Mouse (Mus musculus): ENCODE results near the gene Olfr773.
"Not testable (repeated sequence)": the region's sequence is repeated elsewhere in the genome, so short reads cannot be mapped to it uniquely, and the experiment has no call there.

The Olfr773 gene

DNA sequence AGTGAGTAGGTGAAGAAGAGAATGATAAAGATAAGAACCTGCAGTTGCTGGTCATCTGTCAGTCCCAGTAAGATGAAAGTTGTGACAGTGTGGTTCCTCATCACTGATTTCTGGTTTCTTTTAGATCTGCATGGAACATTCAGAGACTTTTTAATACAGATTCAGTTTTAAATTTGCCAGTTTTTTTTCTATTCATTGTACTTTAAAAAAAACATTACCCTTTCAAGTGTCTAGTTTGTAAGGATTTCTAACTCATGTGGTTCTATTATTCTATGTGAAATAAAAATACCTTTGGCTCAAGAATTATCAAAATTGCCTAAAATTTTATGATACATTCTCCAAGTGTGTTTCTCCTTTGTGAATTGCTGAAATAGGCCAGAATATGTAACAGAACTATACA lies at the start of gene Olfr773:
Gene Olfr773, minus strand, starts transcription at position 101 of the 400 bp plus-strand sequence.
- not testable (repeated sequence) for DNase-seq

DNA sequence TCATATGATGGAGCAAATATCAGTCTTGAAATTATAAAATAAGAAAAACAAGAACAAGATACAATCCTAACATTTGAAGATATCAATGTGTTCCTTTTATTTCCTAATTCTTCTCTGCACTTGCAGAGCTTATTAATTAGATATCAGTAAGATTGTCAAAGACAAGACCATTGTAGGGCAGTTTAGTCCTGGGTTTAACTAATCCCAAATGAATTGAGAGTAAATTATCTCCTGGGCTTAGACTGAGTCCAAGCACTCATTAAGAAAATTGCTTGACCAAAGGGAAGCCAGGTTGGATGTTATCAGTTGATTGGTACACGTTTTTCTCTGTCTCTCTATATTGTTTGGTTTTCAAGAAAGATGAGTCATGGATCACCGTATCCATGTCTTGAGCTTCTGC lies 48.7 kb upstream of the Olfr773 start, which contains the start of gene Olfr774:
Gene Olfr774, plus strand, starts transcription at position 301 of the 400 bp plus-strand sequence.
- no peak for DNase-seq

DNA sequence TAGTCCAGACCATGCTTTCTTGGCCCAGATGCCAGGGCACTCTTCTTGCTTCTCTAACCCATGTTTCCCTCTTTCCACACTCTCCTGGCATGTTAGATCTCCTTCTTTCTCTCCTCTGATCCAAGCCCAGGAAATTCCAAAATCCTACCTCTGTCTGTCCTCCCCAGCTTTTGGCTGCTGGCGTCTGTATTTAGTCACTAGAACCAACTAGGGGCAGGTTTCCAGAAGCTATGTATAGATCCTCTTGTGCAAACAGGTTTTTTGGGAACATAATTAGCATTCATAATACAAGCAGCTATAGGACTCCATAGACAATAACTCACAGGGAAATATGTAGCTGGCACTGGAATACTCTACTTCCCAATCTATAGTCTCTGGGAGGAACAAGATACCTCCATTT lies 43.5 kb upstream of the Olfr773 start:
- no peak for DNase-seq

DNA sequence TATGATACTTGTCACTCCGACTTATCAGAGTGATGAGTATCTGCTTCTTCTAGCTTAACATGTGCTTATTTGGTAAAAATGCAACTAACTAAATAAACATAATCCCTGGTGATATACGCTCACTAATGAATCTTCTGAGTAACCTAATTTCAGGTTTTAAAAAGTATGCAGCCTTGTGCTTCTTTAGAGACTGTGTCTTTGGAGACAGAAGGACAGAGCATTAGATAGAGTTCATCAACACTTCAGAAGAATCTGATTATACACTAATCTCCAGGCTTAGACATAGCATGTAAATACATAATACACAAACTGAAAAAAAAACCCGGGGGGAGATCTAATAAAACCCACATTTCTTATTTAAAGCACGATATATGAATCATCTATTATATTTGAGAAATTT lies 9.4 kb downstream of the Olfr773 start, which contains the start of gene Olfr772:
Gene Olfr772, minus strand, starts transcription at position 101 of the 400 bp plus-strand sequence.
- DNase-seq, result not testable (repeated sequence)

DNA sequence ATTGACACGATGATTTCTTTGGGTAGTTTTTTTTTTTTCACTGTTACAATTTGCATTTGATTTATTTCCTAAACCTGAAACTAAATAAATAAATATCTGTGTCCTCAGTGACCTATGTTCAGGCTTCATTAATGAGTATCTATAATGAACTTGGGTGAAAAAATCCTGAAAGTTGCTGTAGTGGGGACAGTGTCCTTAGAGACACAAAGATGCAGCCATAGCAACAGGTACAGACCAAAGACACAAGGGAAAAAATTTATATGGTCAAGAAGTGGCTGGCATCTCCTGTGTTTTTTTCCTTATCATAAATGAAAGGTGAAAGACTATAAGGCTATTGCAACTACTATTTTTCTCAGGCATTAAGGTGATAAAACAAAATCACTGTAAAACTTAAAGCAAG lies 22.6 kb downstream of the Olfr773 start, which contains the start of gene Olfr771:
Gene Olfr771, minus strand, starts transcription at position 101 of the 400 bp plus-strand sequence.
- no peak for DNase-seq

DNA sequence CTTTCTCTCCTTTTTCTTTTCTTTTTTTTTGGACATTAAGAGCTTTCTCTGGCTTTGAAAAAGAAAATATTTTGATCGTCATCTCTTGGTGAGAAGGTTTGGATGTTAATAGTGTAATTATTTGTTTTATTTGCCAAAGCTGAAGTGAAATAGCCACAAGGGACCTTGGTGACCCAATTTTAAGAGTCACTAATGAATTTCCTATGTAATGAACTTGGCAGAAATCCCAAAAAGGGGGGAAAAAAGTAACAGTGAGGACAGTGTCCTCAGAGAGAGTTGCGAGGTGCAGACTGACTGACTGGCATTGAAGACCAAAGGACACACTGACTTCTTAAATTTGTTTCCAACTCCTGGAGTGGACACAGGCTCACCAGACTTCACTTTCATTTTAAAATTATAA lies 48.3 kb downstream of the Olfr773 start, which contains the start of gene Olfr770:
Gene Olfr770, minus strand, starts transcription at position 101 of the 400 bp plus-strand sequence.
- DNase-seq, result no peak
